Mouse (Mus musculus) urinary bladder, postnatal 36 days (tissue): ENCODE data around the gene Zbed6.

Experiments used
- DNase-seq, 2 experiments: peaks; one replicate each; pipeline ENCODE4 v3.0.0; 2022; ENCODE audit warnings: low spot score in 2 of 2, mixed read lengths in 1 of 2

The Zbed6 gene

GRCm38 (mm10) chr1:133663427-133663826 is 2.7 kb upstream of the Zbed6 start:
- no peak for DNase-seq

GRCm38 (mm10) chr1:133662941-133663340 is 2.3 kb upstream of the Zbed6 start:
- DNase-seq: no peak

DNA sequence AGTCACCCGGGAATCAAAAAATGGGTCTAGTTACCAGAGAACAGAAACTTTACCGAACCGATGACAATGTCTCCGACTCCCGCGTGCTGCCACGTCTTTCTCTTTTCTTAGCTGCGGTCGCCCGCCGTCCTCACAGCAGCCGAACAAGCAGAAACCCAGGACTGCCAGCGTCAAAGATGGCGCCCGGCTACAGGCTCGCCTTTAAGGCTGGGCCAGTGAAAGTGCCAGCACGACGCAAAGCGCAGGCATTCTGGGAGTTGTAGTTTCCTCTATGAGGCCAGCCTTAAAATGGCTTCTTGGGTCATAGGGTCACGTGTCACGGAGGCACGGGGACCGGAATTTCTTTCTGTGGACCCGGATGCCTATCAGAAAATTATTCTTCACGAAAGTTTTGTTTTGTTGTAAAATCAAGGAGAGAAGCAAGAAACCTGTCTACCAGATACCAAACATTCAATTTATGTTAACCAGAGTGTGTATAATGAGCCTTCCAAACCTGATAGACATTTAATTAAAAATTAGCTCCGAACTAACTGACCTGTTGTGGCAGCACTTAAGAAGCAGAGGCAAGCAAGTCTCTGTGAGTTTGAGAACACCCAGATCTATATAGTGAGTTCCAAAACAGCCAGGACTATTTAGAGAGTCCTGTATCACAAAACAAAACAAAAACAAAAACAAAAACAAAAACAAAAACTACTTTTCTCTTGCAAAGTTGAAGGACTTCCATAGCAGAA is 683 bp upstream of the Zbed6 start, which contains the start of gene Gm38394:
TSS of gene Gm38394 (minus strand) at position 116 of the 731 bp plus-strand sequence.
- peak; percentile 85 to 91 for DNase-seq

DNA sequence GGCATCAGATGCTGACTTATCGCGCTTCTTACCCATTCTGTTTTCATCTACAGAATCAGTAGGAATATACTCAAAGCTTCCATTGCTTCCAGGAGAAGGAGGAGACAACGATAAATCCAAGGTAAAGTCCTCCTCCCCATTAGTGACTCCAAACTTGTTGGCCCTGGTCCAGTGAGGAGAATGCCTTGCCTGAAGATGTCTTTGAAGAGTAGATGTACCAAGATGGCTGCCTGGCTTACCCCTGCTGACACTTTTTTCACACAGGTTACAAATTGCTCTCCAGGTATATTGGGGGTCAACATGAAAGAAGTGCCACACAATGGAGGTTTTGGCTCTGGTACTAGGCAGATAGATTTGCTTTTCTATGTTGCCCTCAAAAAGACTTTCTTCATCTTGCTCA is 1.8 kb downstream of the Zbed6 start:
- no peak for DNase-seq

GRCm38 (mm10) chr1:133656811-133657210 is 3.9 kb downstream of the Zbed6 start:
- DNase-seq: no peak

GRCm38 (mm10) chr1:133653033-133653432 is 7.7 kb downstream of the Zbed6 start:
- DNase-seq: no peak

- DNase-seq: no peak
Observed at GRCm38 (mm10) chr1:133650288-133651055, 10.2 kb downstream of the Zbed6 start.

- DNase-seq: no peak
Observed at GRCm38 (mm10) chr1:133645652-133646051, 15.0 kb downstream of the Zbed6 start.

DNA sequence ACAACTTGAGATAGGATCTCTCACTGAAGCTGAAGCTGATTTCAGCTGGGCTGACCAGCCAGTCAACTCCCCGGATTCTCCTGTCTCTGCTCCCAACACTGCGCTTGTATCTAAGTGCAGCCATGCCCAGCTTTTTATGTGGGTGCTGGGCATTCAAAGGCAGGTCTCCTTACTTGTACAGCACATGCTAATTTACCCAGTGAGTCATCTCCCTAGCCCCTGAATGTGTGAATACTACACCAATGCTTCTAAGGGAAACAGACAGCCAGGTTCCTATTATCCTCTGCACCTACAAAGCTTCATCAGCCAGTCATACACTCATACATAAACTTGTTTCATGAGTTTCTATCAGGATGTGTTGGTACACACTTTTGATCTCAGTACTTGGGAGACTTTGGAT is 19.5 kb downstream of the Zbed6 start:
- DNase-seq: no peak

DNA sequence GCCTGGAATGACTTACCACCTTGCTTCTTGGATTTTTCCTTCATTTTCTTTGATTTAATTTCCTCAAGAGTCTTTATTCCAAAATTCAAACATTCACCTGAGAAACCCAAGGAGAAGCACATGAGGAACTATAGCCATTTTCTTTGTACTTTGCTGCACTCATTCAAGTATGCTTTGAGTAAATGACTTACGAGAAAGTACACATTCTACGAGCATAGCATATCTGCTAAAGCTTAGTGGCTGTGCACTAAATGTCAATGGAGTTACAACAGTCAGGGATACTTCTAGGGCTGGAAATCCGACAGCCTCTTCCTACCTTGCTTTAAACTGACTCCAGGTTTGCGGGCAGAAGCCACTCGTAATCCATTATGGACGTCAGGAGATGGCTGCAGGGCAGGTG is 22.2 kb downstream of the Zbed6 start:
- DNase-seq: no peak

DNA sequence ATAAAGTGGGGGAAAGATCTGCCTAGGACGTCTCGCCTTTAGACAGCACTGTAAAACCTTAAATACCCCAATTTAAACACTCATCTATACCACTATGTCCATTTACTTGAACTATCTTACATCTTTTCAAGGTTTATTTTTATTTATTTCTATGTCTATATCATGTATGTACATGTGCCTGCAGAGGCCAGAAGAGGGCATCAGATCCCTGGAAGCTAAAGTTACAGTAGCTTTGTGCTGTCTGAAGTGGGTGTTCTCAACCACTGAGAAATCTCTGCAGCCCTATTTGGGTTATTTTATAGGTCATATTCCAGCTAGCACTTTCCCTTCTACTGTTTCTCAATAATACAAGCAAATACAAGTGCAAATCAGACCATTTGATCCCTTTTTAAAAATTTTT is 28.5 kb downstream of the Zbed6 start:
- no peak for DNase-seq

GRCm38 (mm10) chr1:133625052-133625451 is 35.6 kb downstream of the Zbed6 start:
- no peak for DNase-seq

DNA sequence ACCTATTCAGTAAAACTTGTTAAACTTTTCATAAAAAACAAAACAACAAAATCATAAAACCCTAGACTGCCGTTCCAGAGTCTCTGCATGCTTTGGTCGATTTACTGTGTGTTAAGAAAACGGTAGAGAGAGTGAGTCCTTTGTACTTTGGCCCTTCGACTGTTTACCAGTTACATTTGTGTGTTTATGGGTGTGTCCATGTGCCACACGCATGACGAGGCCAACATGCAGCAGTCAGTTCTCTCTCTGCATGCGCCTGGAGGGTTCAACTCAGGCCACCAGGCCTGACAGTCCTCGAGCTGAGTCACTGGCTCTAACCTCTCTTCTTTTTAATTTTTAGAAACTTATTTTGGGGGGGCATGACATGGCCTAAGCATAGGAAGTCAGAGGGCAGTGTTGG is 42.4 kb downstream of the Zbed6 start:
- no peak for DNase-seq

DNA sequence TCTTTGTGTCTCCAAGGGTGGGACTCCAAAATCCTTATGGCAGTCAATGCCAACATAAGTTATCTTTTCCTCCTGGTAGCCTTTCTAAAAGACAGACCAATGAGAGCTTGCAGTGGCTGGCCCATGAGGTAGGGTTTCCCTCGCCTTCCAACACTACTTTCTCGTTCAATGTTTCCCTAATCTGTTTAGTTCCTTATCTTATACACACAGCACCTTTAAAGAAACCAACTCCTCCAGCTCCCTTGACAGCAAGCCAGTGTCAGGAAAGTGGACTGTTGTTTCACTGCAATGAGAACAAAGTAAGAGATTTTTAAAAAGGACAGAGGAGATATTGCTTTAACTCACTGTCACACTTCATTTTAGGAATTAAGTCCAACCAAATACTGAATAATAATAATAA is 42.8 kb downstream of the Zbed6 start:
- DNase-seq: no peak

GRCm38 (mm10) chr1:133613817-133614216 is 46.9 kb downstream of the Zbed6 start:
- DNase-seq: no peak

DNA sequence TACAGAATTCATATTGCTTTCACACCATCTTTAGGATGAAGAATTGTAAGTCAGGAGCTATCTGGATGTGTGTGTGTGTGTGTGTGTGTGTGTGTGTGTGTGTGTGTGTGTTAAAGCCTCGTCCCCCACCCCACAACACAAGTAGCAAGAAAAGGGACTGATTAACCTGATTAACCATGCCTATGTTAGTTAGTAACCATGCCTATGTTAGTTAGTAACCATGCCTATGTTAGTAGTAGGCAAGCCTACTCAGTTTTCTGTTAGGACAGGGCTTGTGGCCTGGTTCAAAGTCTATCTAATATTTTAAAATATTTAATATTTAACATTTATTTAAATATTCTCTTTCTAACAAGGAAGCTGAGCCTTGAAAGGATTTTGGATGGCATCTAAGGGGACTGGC is 49.2 kb downstream of the Zbed6 start:
- DNase-seq: no peak

GRCm38 (mm10) chr1:133610601-133611000 is 50.1 kb downstream of the Zbed6 start:
- DNase-seq: no peak

GRCm38 (mm10) chr1:133609771-133610502 is 50.7 kb downstream of the Zbed6 start, which contains the start of gene Snrpe:
TSS of gene Snrpe (minus strand) at chr1:133610291.
- peak; percentile 86 to 95 for DNase-seq
